Mouse (Mus musculus) embryonic facial prominence, embryonic 13.5 days (tissue): Measurements from ENCODE around the gene Olfr492. TPM values are rescaled to one million over a fixed set of nuclear protein-coding genes. Genes with fewer than 3 reads are reported as not detected.

ENCODE experiments used
- ATAC-seq: fragments of 200-750 bp; cut with Nextera tagmentation; 2 replicates; pipeline ENCODE4 v1.8.0; 2017; ENCODE audit warnings: low read depth; ENCODE audit not compliant: insufficient number of reproducible peaks, insufficient read depth, low FRiP score, low TSS enrichment
- H3K27ac ChIP-seq: fragments of 300-500 bp; sonication (generic); 2 replicates; pipeline ENCODE4 v1.5.1; 2015; ENCODE audit warnings: moderate library complexity, mild to moderate bottlenecking, inconsistent platforms
- H3K27me3 ChIP-seq: fragments of 300-500 bp; sonication (generic); 2 replicates; pipeline ENCODE4 v1.6.1; 2015; ENCODE audit warnings: mild to moderate bottlenecking, inconsistent platforms
- H3K36me3 ChIP-seq: fragments of 300-500 bp; sonication (generic); 2 replicates; pipeline ENCODE4 v1.6.1; 2015; ENCODE audit warnings: mild to moderate bottlenecking, inconsistent platforms
- H3K4me1 ChIP-seq: fragments of 300-500 bp; sonication (generic); 2 replicates; pipeline ENCODE4 v1.6.1; 2015; ENCODE audit warnings: inconsistent platforms
- H3K4me2 ChIP-seq: fragments of 300-500 bp; sonication (generic); 2 replicates; pipeline ENCODE4 v1.6.1; 2015; ENCODE audit warnings: moderate library complexity, mild to moderate bottlenecking, inconsistent platforms
- H3K4me3 ChIP-seq: fragments of 300-500 bp; sonication (generic); 2 replicates; pipeline ENCODE4 v1.5.1; 2015; ENCODE audit warnings: mild to moderate bottlenecking, inconsistent platforms
- H3K9ac ChIP-seq: fragments of 300-500 bp; sonication (generic); 2 replicates; pipeline ENCODE4 v1.6.1; 2015; ENCODE audit warnings: mild to moderate bottlenecking, inconsistent platforms
- H3K9me3 ChIP-seq: fragments of 300-500 bp; sonication (generic); 2 replicates; pipeline ENCODE4 v1.6.1; 2016; ENCODE audit warnings: inconsistent platforms
- WGBS: fragments of 180-500 bp; shearing (Covaris S2); methylation state at CpG from one replicate; pipeline ENCODE4 v1.1.7; 2015; ENCODE audit warnings: mixed read lengths; 5-methylcytosine and 5-hydroxymethylcytosine counted together
- polyA plus RNA-seq: library from polyadenylated mRNA; unstranded; fragments of >200 nt; fragmentation: Nextera tagmentation; extraction: Ambion mirVana; gene quantifications from 2 replicates; pipeline ENCODE4 v1.2.1, GENCODE M21; 2015

Olfr492 gene
- polyA plus RNA-seq, result 0.30 TPM in 1 of 2 replicates, not detected in the other

DNA sequence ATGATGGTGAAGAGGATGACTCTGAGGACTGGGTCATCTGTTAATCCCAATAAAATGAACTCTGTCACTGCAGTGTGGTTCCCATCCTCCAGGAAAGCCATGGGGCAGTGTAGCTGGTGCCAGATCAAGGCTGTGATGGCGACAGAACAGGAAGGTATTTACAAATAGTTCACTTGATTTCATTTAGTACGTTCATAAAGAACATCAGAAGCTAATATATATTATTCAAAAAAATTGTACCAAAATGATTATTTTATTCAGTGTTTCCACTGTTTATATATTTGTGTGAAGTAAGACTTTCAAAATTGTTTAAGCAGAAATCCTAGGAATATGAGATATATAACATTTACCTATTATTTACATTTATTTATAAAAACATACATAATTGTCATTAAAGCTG is at the start of gene Olfr492:
Gene Olfr492, minus strand, starts transcription at position 101 of the 400 bp plus-strand sequence.
- Histone ChIP-seq H3K4me1 (no peaks in the 10 kb centered on the region), H3K9ac (no peak within 1 kb of the TSS), H3K4me2 (no peak within 1 kb of the TSS), H3K9me3 (no peaks in the 10 kb centered on the region), H3K27ac (no peak within 1 kb of the TSS), H3K36me3 (no peaks in the 10 kb centered on the region), H3K27me3 (no peaks in the 10 kb centered on the region), H3K4me3 (no peak within 1 kb of the TSS)
- 68% methylated on average over 2 of the region's 2 CpGs for WGBS
- ATAC-seq, result no peak

- H3K9me3 ChIP-seq, result no peaks in the 10 kb centered on the region
- no peak within 1 kb of the TSS for H3K9ac ChIP-seq
- no peaks in the 10 kb centered on the region for H3K4me1 ChIP-seq
- no peak within 1 kb of the TSS for H3K4me2 ChIP-seq
- no peaks in the 10 kb centered on the region for H3K27me3 ChIP-seq
- H3K36me3 ChIP-seq, result no peaks in the 10 kb centered on the region
- H3K27ac ChIP-seq, result no peak within 1 kb of the TSS
- ATAC-seq, result no peak
- WGBS, result 78% methylated on average over 3 of the region's 3 CpGs
- H3K4me3 ChIP-seq, result no peak within 1 kb of the TSS
Measured at GRCm38 (mm10) chr7:108365035-108365434, 41.6 kb upstream of the Olfr492 start, which contains the start of gene Olfr494. Olfr494 (plus strand) TSS chr7:108365335.

- no peak within 1 kb of the TSS for H3K9ac ChIP-seq
- H3K4me1 ChIP-seq, result no peaks in the 10 kb centered on the region
- H3K27me3 ChIP-seq, result no peaks in the 10 kb centered on the region
- H3K4me2 ChIP-seq, result no peak within 1 kb of the TSS
- WGBS, result 72% methylated on average over 1 of the region's 1 CpGs
- H3K4me3 ChIP-seq, result no peak within 1 kb of the TSS
- H3K36me3 ChIP-seq, result no peaks in the 10 kb centered on the region
- H3K27ac ChIP-seq, result no peak within 1 kb of the TSS
- no peaks in the 10 kb centered on the region for H3K9me3 ChIP-seq
- ATAC-seq, result no peak
Measured at GRCm38 (mm10) chr7:108346879-108347278, 23.4 kb upstream of the Olfr492 start, which contains the start of gene Olfr493. Olfr493 (minus strand) TSS chr7:108346979.

- H3K9ac ChIP-seq, result no peak within 1 kb of the TSS
- 78% methylated on average over 1 of the region's 1 CpGs for WGBS
- H3K4me2 ChIP-seq, result no peak within 1 kb of the TSS
- H3K27ac ChIP-seq, result no peak within 1 kb of the TSS
- H3K27me3 ChIP-seq, result no peaks in the 10 kb centered on the region
- H3K9me3 ChIP-seq, result no peaks in the 10 kb centered on the region
- ATAC-seq, result no peak
- H3K4me3 ChIP-seq, result no peak within 1 kb of the TSS
- no peaks in the 10 kb centered on the region for H3K4me1 ChIP-seq
- no peaks in the 10 kb centered on the region for H3K36me3 ChIP-seq
Measured at GRCm38 (mm10) chr7:108313151-108313550, 10.3 kb downstream of the Olfr492 start, which contains the start of gene Olfr491. Olfr491 (plus strand) TSS chr7:108313451.

DNA sequence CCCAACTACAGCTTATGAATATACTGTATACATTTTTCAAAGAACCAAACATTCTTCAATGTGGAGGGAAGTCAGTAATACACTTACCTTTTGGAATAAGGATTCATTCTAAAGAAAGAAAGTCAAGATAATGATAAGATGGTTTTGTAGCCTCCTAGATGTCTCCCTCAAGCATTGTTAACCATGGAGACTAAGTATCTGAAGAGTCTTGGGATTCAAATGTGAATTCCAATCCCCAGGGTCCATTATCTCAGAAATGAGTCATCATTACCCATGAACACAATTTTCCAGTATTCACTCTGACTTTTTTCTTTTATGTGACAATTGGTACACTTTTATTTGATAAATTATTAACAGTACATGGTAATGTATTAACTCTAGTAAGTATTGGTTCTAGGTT is 34.6 kb downstream of the Olfr492 start, which contains the start of gene Olfr490:
Gene Olfr490, minus strand, starts transcription at position 101 of the 400 bp plus-strand sequence.
- H3K4me3 ChIP-seq, result no peak within 1 kb of the TSS
- H3K36me3 ChIP-seq, result no peaks in the 10 kb centered on the region
- no peaks in the 10 kb centered on the region for H3K27me3 ChIP-seq
- H3K4me1 ChIP-seq, result no peaks in the 10 kb centered on the region
- H3K9me3 ChIP-seq, result no peaks in the 10 kb centered on the region
- H3K9ac ChIP-seq, result no peak within 1 kb of the TSS
- H3K4me2 ChIP-seq, result no peak within 1 kb of the TSS
- no peak within 1 kb of the TSS for H3K27ac ChIP-seq
- ATAC-seq, result no peak

Other genes with a start within 250 kb of the Olfr492 start
- not detected in 2 replicates for gene Olfr481, start 243.8 kb downstream of the Olfr492 start, polyA plus RNA-seq
- 0.26 TPM in 1 of 2 replicates, not detected in the other for gene Olfr482, start 226.1 kb downstream of the Olfr492 start, polyA plus RNA-seq
- gene Olfr483, start 222.8 kb downstream of the Olfr492 start, polyA plus RNA-seq, result not detected in 2 replicates
- gene Olfr484, start 196.2 kb downstream of the Olfr492 start, polyA plus RNA-seq, result not detected in 2 replicates
- gene Olfr485, start 163.8 kb downstream of the Olfr492 start, polyA plus RNA-seq, result not detected in 2 replicates
- gene Olfr486, start 150.9 kb downstream of the Olfr492 start, polyA plus RNA-seq, result not detected in 2 replicates
- not detected in 2 replicates for gene Olfr487, start 109.0 kb downstream of the Olfr492 start, polyA plus RNA-seq
- gene Olfr488, start 65.3 kb downstream of the Olfr492 start, polyA plus RNA-seq, result not detected in 2 replicates
- gene Olfr490, start 34.7 kb downstream of the Olfr492 start, polyA plus RNA-seq, result not detected in 2 replicates
- gene Olfr491, start 10.2 kb downstream of the Olfr492 start, polyA plus RNA-seq, result not detected in 2 replicates
- not detected in 2 replicates for gene Olfr493, start 23.3 kb upstream of the Olfr492 start, polyA plus RNA-seq
- not detected in 2 replicates for gene Olfr494, start 41.7 kb upstream of the Olfr492 start, polyA plus RNA-seq
- gene Olfr495, start 69.5 kb upstream of the Olfr492 start, polyA plus RNA-seq, result not detected in 2 replicates
- not detected in 2 replicates for gene Olfr497, start 96.7 kb upstream of the Olfr492 start, polyA plus RNA-seq
- 0.11 TPM in 1 of 2 replicates, not detected in the other for gene Olfr498, start 141.7 kb upstream of the Olfr492 start, polyA plus RNA-seq
- 0.17 TPM in 1 of 2 replicates, not detected in the other for gene Olfr502, start 201.4 kb upstream of the Olfr492 start, polyA plus RNA-seq
- gene Olfr503, start 220.9 kb upstream of the Olfr492 start, polyA plus RNA-seq, result not detected in 2 replicates
- gene Olfr504, start 242.1 kb upstream of the Olfr492 start, polyA plus RNA-seq, result not detected in 2 replicates